Mouse (Mus musculus): ENCODE measurements around the gene Epb41l2.

Epb41l2 gene

GRCm38 (mm10) chr10:25365158-25365557 is 5.6 kb downstream of the Epb41l2 start:
- in situ Hi-C loops (cut with MboI, MseI): no loop called here

GRCm38 (mm10) chr10:25365708-25366107 is 6.1 kb downstream of the Epb41l2 start:
- in situ Hi-C loops (cut with MboI, MseI): no loop called here

GRCm38 (mm10) chr10:25366691-25367090 is 7.1 kb downstream of the Epb41l2 start:
- in situ Hi-C loops (cut with MboI, MseI): no loop called here

GRCm38 (mm10) chr10:25368928-25369327 is 9.3 kb downstream of the Epb41l2 start:
- in situ Hi-C loops (cut with MboI, MseI): no loop called here

- in situ Hi-C loops (cut with MboI, MseI): no loop called here
Observed at GRCm38 (mm10) chr10:25369691-25370090, 10.1 kb downstream of the Epb41l2 start.

GRCm38 (mm10) chr10:25371336-25371735 is 11.7 kb downstream of the Epb41l2 start:
- in situ Hi-C loops (cut with MboI, MseI): no loop called here

- in situ Hi-C loops (cut with MboI, MseI): no loop called here
Observed at GRCm38 (mm10) chr10:25371915-25372371, 12.3 kb downstream of the Epb41l2 start.

- in situ Hi-C loops (cut with MboI, MseI): no loop called here
Observed at GRCm38 (mm10) chr10:25372510-25373148, 13.0 kb downstream of the Epb41l2 start.

GRCm38 (mm10) chr10:25375036-25375435 is 15.4 kb downstream of the Epb41l2 start:
- in situ Hi-C loops (cut with MboI, MseI): no loop called here

GRCm38 (mm10) chr10:25380746-25381481 is 21.3 kb downstream of the Epb41l2 start:
- in situ Hi-C loops (cut with MboI, MseI): no loop called here

- in situ Hi-C loops (cut with MboI, MseI): no loop called here
Observed at GRCm38 (mm10) chr10:25381951-25382350, 22.4 kb downstream of the Epb41l2 start.

- in situ Hi-C loops (cut with MboI, MseI): no loop called here
Observed at GRCm38 (mm10) chr10:25383171-25383570, 23.6 kb downstream of the Epb41l2 start.

- in situ Hi-C loops (cut with MboI, MseI): no loop called here
Observed at GRCm38 (mm10) chr10:25384391-25384790, 24.8 kb downstream of the Epb41l2 start.

GRCm38 (mm10) chr10:25385811-25386580 is 26.4 kb downstream of the Epb41l2 start:
- in situ Hi-C loops (cut with MboI, MseI): no loop called here

- in situ Hi-C loops (cut with MboI, MseI): no loop called here
Observed at GRCm38 (mm10) chr10:25386868-25387267, 27.3 kb downstream of the Epb41l2 start.

- in situ Hi-C loops (cut with MboI, MseI): no loop called here
Observed at GRCm38 (mm10) chr10:25387268-25387667, 27.7 kb downstream of the Epb41l2 start.

GRCm38 (mm10) chr10:25392786-25393185 is 33.2 kb downstream of the Epb41l2 start:
- in situ Hi-C loops (cut with MboI, MseI): no loop called here

- in situ Hi-C loops (cut with MboI, MseI): no loop called here
Observed at GRCm38 (mm10) chr10:25393721-25394120, 34.1 kb downstream of the Epb41l2 start.

GRCm38 (mm10) chr10:25395236-25395886 is 35.8 kb downstream of the Epb41l2 start:
- in situ Hi-C loops (cut with MboI, MseI): no loop called here

- in situ Hi-C loops (cut with MboI, MseI): no loop called here
Observed at GRCm38 (mm10) chr10:25396859-25397258, 37.3 kb downstream of the Epb41l2 start.

GRCm38 (mm10) chr10:25397767-25398690 is 38.4 kb downstream of the Epb41l2 start:
- in situ Hi-C loops (cut with MboI, MseI): no loop called here
